Mouse (Mus musculus) CH12.LX (cell line): Measurements from ENCODE around the gene Itprid2. TPM values are rescaled to one million over a fixed set of nuclear protein-coding genes. Genes with fewer than 3 reads are reported as not detected.

Source experiments
- DNase-seq: peaks from one replicate; pipeline ENCODE4 v3.0.0-alpha.2; 2013; ENCODE audit errors: extremely low read depth
- H3K27ac ChIP-seq: 2 replicates; pipeline ENCODE4 v1.5.1; 2012; ENCODE audit warnings: low read depth, mild to moderate bottlenecking, control low read depth, moderate library complexity; ENCODE audit not compliant: insufficient read depth
- H3K27me3 ChIP-seq: replicated peaks from 2 replicates; pipeline ENCODE3; 2012; ENCODE audit warnings: inconsistent platforms
- H3K36me3 ChIP-seq, 2 experiments: replicated peaks in 1 of 2; 2 replicates each; pipeline versions ENCODE3 to v1.6.1; 2012; ENCODE audit warnings: inconsistent platforms in 1 of 2, low read length in 1 of 2, mild to moderate bottlenecking in 1 of 2, mixed read lengths in 1 of 2, moderate library complexity in 1 of 2; ENCODE audit not compliant: control insufficient read depth in 1 of 2, insufficient read depth in 1 of 2
- H3K4me1 ChIP-seq, 2 experiments: 2 replicates each; pipeline ENCODE4 v1.6.1; 2012; ENCODE audit warnings: inconsistent platforms in 1 of 2, moderate library complexity in 1 of 2; ENCODE audit not compliant: insufficient read depth in 2 of 2, control insufficient read depth in 1 of 2
- H3K4me2 ChIP-seq: 2 replicates; pipeline ENCODE4 v1.6.1; 2012; ENCODE audit warnings: low read depth, mild to moderate bottlenecking, control low read depth; ENCODE audit not compliant: poor library complexity, insufficient read depth, severe bottlenecking
- H3K4me3 ChIP-seq, 3 experiments: fragments of 150-350 bp in 1 of 3; sonication (generic) in 1 of 3; replicated peaks in 1 of 3; 2 replicates each; pipeline versions ENCODE3 to v1.5.1; 2011 to 2012; ENCODE audit warnings: low read depth in 2 of 3, low read length in 2 of 3, mild to moderate bottlenecking in 2 of 3, moderate library complexity in 2 of 3, control low read depth in 1 of 3, improper control_type of control experiment in 1 of 3, inconsistent platforms in 1 of 3, mixed read lengths in 1 of 3; ENCODE audit not compliant: poor library complexity in 1 of 3
- H3K79me2 ChIP-seq: replicated peaks from 2 replicates; pipeline ENCODE4 v1.6.1; 2012; ENCODE audit warnings: mild to moderate bottlenecking, moderate library complexity; ENCODE audit not compliant: control insufficient read depth, poor library complexity, insufficient read depth, severe bottlenecking; ENCODE audit errors: extremely low read depth
- H3K9ac ChIP-seq: 2 replicates; pipeline ENCODE4 v1.6.1; 2012; ENCODE audit warnings: low read depth, mild to moderate bottlenecking, control low read depth, moderate library complexity; ENCODE audit not compliant: insufficient read depth
- H3K9me3 ChIP-seq: replicated peaks from 2 replicates; pipeline ENCODE3; 2012; ENCODE audit warnings: low read length, inconsistent platforms, mixed read lengths
- BHLHE40 ChIP-seq: IDR thresholded peaks from 2 replicates; pipeline ENCODE4 v1.6.1; 2011; ENCODE audit warnings: mild to moderate bottlenecking, low read depth, low read length, improper control_type of control experiment
- CHD1 ChIP-seq: IDR thresholded peaks from 2 replicates; pipeline ENCODE4 v1.6.1; 2012; ENCODE audit warnings: low read depth, low read length, improper control_type of control experiment, inconsistent platforms
- CTCF ChIP-seq, 2 experiments: IDR thresholded peaks in 1 of 2; conservative IDR thresholded peaks in 1 of 2; 2 replicates each; pipeline ENCODE4 v1.5.1; 2011 to 2012; ENCODE audit warnings: low read depth in 2 of 2, low read length in 2 of 2, improper control_type of control experiment in 1 of 2, inconsistent platforms in 1 of 2, mild to moderate bottlenecking in 1 of 2, moderate library complexity in 1 of 2
- E2F4 ChIP-seq: IDR thresholded peaks from 2 replicates; pipeline ENCODE4 v1.6.1; 2011; ENCODE audit warnings: low read depth, low read length, improper control_type of control experiment; ENCODE audit not compliant: insufficient replicate concordance
- EP300 ChIP-seq: IDR thresholded peaks from 2 replicates; pipeline ENCODE4 v1.6.1; 2011; ENCODE audit warnings: low read length, improper control_type of control experiment
- GABPA ChIP-seq: IDR thresholded peaks from 2 replicates; pipeline ENCODE4 v1.6.1; 2012; ENCODE audit warnings: low read depth, low read length, improper control_type of control experiment, inconsistent platforms; ENCODE audit not compliant: insufficient replicate concordance
- HCFC1 ChIP-seq: IDR thresholded peaks from 2 replicates; pipeline ENCODE4 v1.6.1; 2012; ENCODE audit warnings: low read depth, mild to moderate bottlenecking, inconsistent platforms, low read length, improper control_type of control experiment
- IRF4 ChIP-seq: IDR thresholded peaks from 2 replicates; pipeline ENCODE4 v1.6.1; 2014; ENCODE audit warnings: low read depth, mild to moderate bottlenecking, inconsistent platforms, low read length, improper control_type of control experiment
- JUN ChIP-seq: IDR thresholded peaks from 2 replicates; pipeline ENCODE4 v1.6.1; 2011; ENCODE audit warnings: low read depth, mild to moderate bottlenecking, low read length, improper control_type of control experiment, moderate library complexity; ENCODE audit not compliant: insufficient read depth
- KAT2A ChIP-seq: IDR thresholded peaks from 2 replicates; pipeline ENCODE4 v1.6.1; 2012; ENCODE audit warnings: low read length, improper control_type of control experiment, inconsistent platforms; ENCODE audit not compliant: insufficient replicate concordance
- MAZ ChIP-seq: IDR thresholded peaks from 2 replicates; pipeline ENCODE4 v1.6.1; 2012; ENCODE audit warnings: low read depth, mild to moderate bottlenecking, inconsistent platforms, low read length, improper control_type of control experiment, moderate library complexity
- MEF2A ChIP-seq: IDR thresholded peaks from 2 replicates; pipeline ENCODE4 v1.6.1; 2014; ENCODE audit warnings: low read depth, mild to moderate bottlenecking, inconsistent platforms, low read length, improper control_type of control experiment, borderline replicate concordance
- MXI1 ChIP-seq: IDR thresholded peaks from 2 replicates; pipeline ENCODE4 v1.6.1; 2011; ENCODE audit warnings: mild to moderate bottlenecking, low read depth, low read length, improper control_type of control experiment
- MYC ChIP-seq: IDR thresholded peaks from 2 replicates; pipeline ENCODE4 v1.6.1; 2011; ENCODE audit warnings: low read depth, mild to moderate bottlenecking, improper control_type of control experiment, low read length
- NRF1 ChIP-seq: IDR thresholded peaks from 2 replicates; pipeline ENCODE4 v1.6.1; 2014; ENCODE audit warnings: low read depth, mild to moderate bottlenecking, inconsistent platforms, low read length, improper control_type of control experiment, moderate library complexity
- PAX5 ChIP-seq: IDR thresholded peaks from 2 replicates; pipeline ENCODE4 v1.6.1; 2012; ENCODE audit warnings: low read length, inconsistent platforms, mixed read lengths
- POLR2A ChIP-seq: IDR thresholded peaks from 2 replicates; pipeline ENCODE4 v1.6.1; 2011; ENCODE audit warnings: low read depth, mild to moderate bottlenecking, improper control_type of control experiment, low read length
- POLR2AphosphoS2 ChIP-seq: IDR thresholded peaks from 2 replicates; pipeline ENCODE4 v1.6.1; 2011; ENCODE audit warnings: low read depth, low read length, improper control_type of control experiment
- RCOR1 ChIP-seq: conservative IDR thresholded peaks from 2 replicates; pipeline ENCODE4 v1.6.1; 2012; ENCODE audit warnings: low read depth, mild to moderate bottlenecking, inconsistent platforms, low read length, improper control_type of control experiment
- SIN3A ChIP-seq: IDR thresholded peaks from 2 replicates; pipeline ENCODE4 v1.6.1; 2012; ENCODE audit warnings: low read length, improper control_type of control experiment, inconsistent platforms
- SMC3 ChIP-seq: IDR thresholded peaks from 2 replicates; pipeline ENCODE4 v1.6.1; 2011; ENCODE audit warnings: low read depth, low read length, improper control_type of control experiment
- TBP ChIP-seq: conservative IDR thresholded peaks from 2 replicates; pipeline ENCODE4 v1.6.1; 2011; ENCODE audit warnings: low read depth, low read length, improper control_type of control experiment
- TCF12 ChIP-seq: IDR thresholded peaks from 2 replicates; pipeline ENCODE4 v1.6.1; 2014; ENCODE audit warnings: low read depth, mild to moderate bottlenecking, inconsistent platforms, low read length, improper control_type of control experiment
- UBTF ChIP-seq: IDR thresholded peaks from 2 replicates; pipeline ENCODE4 v1.6.1; 2012; ENCODE audit warnings: low read depth, mild to moderate bottlenecking, inconsistent platforms, low read length, improper control_type of control experiment, moderate library complexity
- USF1 ChIP-seq: IDR thresholded peaks from 2 replicates; pipeline ENCODE4 v1.6.1; 2014; ENCODE audit warnings: low read depth, mild to moderate bottlenecking, inconsistent platforms, low read length, improper control_type of control experiment
- USF2 ChIP-seq: conservative IDR thresholded peaks from 2 replicates; pipeline ENCODE4 v1.6.1; 2011; ENCODE audit warnings: low read depth, low read length, improper control_type of control experiment
- ZC3H11A ChIP-seq: IDR thresholded peaks from 2 replicates; pipeline ENCODE4 v1.6.1; 2012; ENCODE audit warnings: low read depth, mild to moderate bottlenecking, inconsistent platforms, low read length, improper control_type of control experiment
- ZKSCAN1 ChIP-seq: IDR thresholded peaks from 2 replicates; pipeline ENCODE4 v1.6.1; 2012; ENCODE audit warnings: low read depth, inconsistent platforms, low read length, improper control_type of control experiment, borderline replicate concordance
- ZMIZ1 ChIP-seq: IDR thresholded peaks from 2 replicates; pipeline ENCODE4 v1.6.1; 2012; ENCODE audit warnings: low read depth, mild to moderate bottlenecking, inconsistent platforms, low read length, improper control_type of control experiment
- dilution Hi-C: fragments of 300-500 bp; cut with MboI; formaldehyde crosslinking; loops from 2 replicates; pipeline ENCODE4 v1.14.3; 2020; ENCODE audit warnings: low sequenced_read_pairs; ENCODE audit not compliant: extremely low pct_unique_long_range_greater_than_20kb, extremely low pct_ligation_motif_present
- in situ Hi-C: fragments of 300-500 bp; cut with MboI; formaldehyde crosslinking; loops from 3 replicates; pipeline ENCODE4 v1.14.3; 2019; ENCODE audit warnings: low sequenced_read_pairs, low pct_ligation_motif_present, low pct_unique_long_range_greater_than_20kb, mixed read lengths
- polyA plus RNA-seq: library from polyadenylated mRNA; unstranded; fragments of >175 nt; gene quantifications from 2 replicates; pipeline ENCODE4 v1.2.1, GENCODE M21; 2012; ENCODE audit warnings: low read depth; ENCODE audit not compliant: insufficient read length
- total RNA-seq, 2 experiments: library from RNA; depleted of rRNA; stranded (reverse); fragments of 300-350 nt in 1 of 2; fragments of >200 nt in 1 of 2; gene quantifications; 2 replicates each; pipeline ENCODE4 v1.2.3; 2012 to 2014

The Itprid2 gene
- total and polyA plus RNA-seq, 3 experiments, result 4.3 to 17.7 (median 8.2) TPM

- Histone ChIP-seq H3K4me2 (no peak overlapping the region), H3K27me3 (no peaks in the 10 kb centered on the region), H3K9me3 (no peaks in the 10 kb centered on the region), H3K4me1 (peaks cover 0 to 13% of the 10 kb centered on the region in 2 experiments; a peak in 2 of 4 replicates), H3K9ac (no peak overlapping the region), H3K36me3 (peaks cover 22 to 68% of the 10 kb centered on the region in 2 experiments), H3K27ac (no peak overlapping the region), H3K79me2 (no peaks in the 10 kb centered on the region), H3K4me3 (no peak overlapping the region)
- dilution Hi-C loops (no loop called here), in situ Hi-C loops (no loop called here)
- no peak for DNase-seq
- TF ChIP-seq MEF2A, result no peak
- TF ChIP-seq TBP, result no peak
- no peak for TF ChIP-seq HCFC1
- no peak for TF ChIP-seq CHD1
- TF ChIP-seq UBTF, result no peak
- no peak for TF ChIP-seq POLR2AphosphoS2
- TF ChIP-seq SIN3A, result no peak
- TF ChIP-seq NRF1, result no peak
- TF ChIP-seq JUN, result no peak
- TF ChIP-seq TCF12, result no peak
- no peak for TF ChIP-seq ZKSCAN1
- no peak for TF ChIP-seq ZMIZ1
- TF ChIP-seq PAX5, result no peak
- no peak for TF ChIP-seq USF1
- no peak for TF ChIP-seq MYC
- no peak for TF ChIP-seq USF2
Measured at GRCm38 (mm10) chr2:79665492-79665891, 30.3 kb downstream of the Itprid2 start.

DNA sequence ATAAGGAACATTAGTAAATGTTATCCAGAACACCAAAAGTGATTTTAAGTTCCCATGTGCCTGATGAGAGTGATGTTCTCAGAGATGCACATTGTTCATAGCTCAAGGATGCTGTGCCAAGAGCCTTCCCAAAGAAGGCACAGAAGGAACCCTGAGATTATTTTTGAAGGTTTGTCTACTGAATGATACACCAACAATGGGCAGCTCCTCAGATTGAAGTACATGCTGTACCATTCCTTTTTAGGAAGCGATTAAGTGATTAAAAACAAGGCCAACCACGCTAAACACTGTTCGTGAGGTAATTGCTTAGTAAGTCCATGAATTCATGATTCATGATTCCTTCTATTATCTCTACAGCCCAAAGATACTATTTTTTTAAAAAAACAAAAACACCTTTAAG, 40.1 kb downstream of the Itprid2 start:
- peaks cover 4 to 36% of the 10 kb centered on the region in 2 experiments for H3K36me3 ChIP-seq
- dilution Hi-C loops, result no loop called here

More for the DNA sequence above, 40.1 kb downstream of the Itprid2 start:
- TF ChIP-seq EP300, result no peak
- TF ChIP-seq CTCF (conservative IDR thresholded peaks at IDR 0.05 in 1 of 2, IDR thresholded peaks at IDR 0.05 in 1 of 2; ENCODE audit: low read depth in 2 of 2, low read length in 2 of 2), result no peak
- no peak for TF ChIP-seq ZC3H11A
- TF ChIP-seq MAZ, result no peak
- TF ChIP-seq SMC3, result no peak
- TF ChIP-seq BHLHE40, result no peak
- TF ChIP-seq E2F4, result no peak
- TF ChIP-seq POLR2A, result no peak
- TF ChIP-seq GABPA, result no peak
- no peak for TF ChIP-seq TCF12
- TF ChIP-seq UBTF, result no peak
- no peak for TF ChIP-seq CHD1
- TF ChIP-seq MXI1, result no peak
- TF ChIP-seq IRF4, result no peak
- TF ChIP-seq RCOR1, result no peak
- no peak for TF ChIP-seq KAT2A
- no peaks in the 10 kb centered on the region for H3K27me3 ChIP-seq
- peaks cover 0 to 12% of the 10 kb centered on the region in 2 experiments; a peak in 1 of 4 replicates for H3K4me1 ChIP-seq
- no peaks in the 10 kb centered on the region for H3K79me2 ChIP-seq
- DNase-seq, result no peak
- H3K27ac ChIP-seq, result no peak overlapping the region
- H3K4me2 ChIP-seq, result no peak overlapping the region
- H3K9ac ChIP-seq, result no peak overlapping the region
- in situ Hi-C loops, result no loop called here
- H3K9me3 ChIP-seq, result no peaks in the 10 kb centered on the region
- H3K4me3 ChIP-seq, result no peak overlapping the region
